Mouse (Mus musculus): Measurements from ENCODE around the gene Nrxn1. TPM values are rescaled to one million over a fixed set of nuclear protein-coding genes. Genes with fewer than 3 reads are reported as not detected.

The Nrxn1 gene
- total and polyA plus RNA-seq, 2 experiments, result 2.9 to 13.9 TPM

- Histone ChIP-seq H3K9ac (ENCODE audit: low read depth, low read length) (no peak overlapping the region), H3K4me3 (ENCODE audit: insufficient read depth, low read depth, low read length) (no peak overlapping the region), H3K27ac (replicated peaks; ENCODE audit: insufficient read depth, low read depth, low read length) (no peak overlapping the region), H3K4me1 (ENCODE audit: control insufficient read depth, insufficient read depth, low read length) (no peaks in the 10 kb centered on the region), H3K36me3 (ENCODE audit: control insufficient read depth, insufficient read depth, low read length) (no peaks in the 10 kb centered on the region), H3K79me2 (ENCODE audit: control insufficient read depth, insufficient read depth, low read length) (no peaks in the 10 kb centered on the region), H3K27me3 (ENCODE audit: control insufficient read depth, insufficient read depth, low read length) (no peaks in the 10 kb centered on the region)
- 68% methylated on average over 2 of the region's 2 CpGs for WGBS
- no peak for TF ChIP-seq POLR2A (IDR thresholded peaks at IDR 0.05; ENCODE audit: extremely low read depth, insufficient read depth, low read length)
- no peak for TF ChIP-seq CTCF (IDR thresholded peaks at IDR 0.05; ENCODE audit: low read depth, low read length)
- DNase-seq (ENCODE audit: extremely low read depth, low read depth, low spot score), result no peak
Observed at GRCm38 (mm10) chr17:90796974-90797373, 295.9 kb downstream of the Nrxn1 start.

- no peak for DNase-seq (ENCODE audit: extremely low read depth, low read depth, low spot score)
- Histone ChIP-seq H3K27me3 (ENCODE audit: control insufficient read depth, insufficient read depth, low read length) (no peaks in the 10 kb centered on the region), H3K9ac (ENCODE audit: low read depth, low read length) (no peak overlapping the region), H3K4me1 (ENCODE audit: control insufficient read depth, insufficient read depth, low read length) (no peaks in the 10 kb centered on the region), H3K27ac (replicated peaks; ENCODE audit: insufficient read depth, low read depth, low read length) (no peak overlapping the region), H3K4me3 (ENCODE audit: insufficient read depth, low read depth, low read length) (no peak overlapping the region), H3K79me2 (ENCODE audit: control insufficient read depth, insufficient read depth, low read length) (no peaks in the 10 kb centered on the region), H3K36me3 (ENCODE audit: control insufficient read depth, insufficient read depth, low read length) (no peaks in the 10 kb centered on the region)
- TF ChIP-seq POLR2A (IDR thresholded peaks at IDR 0.05; ENCODE audit: extremely low read depth, insufficient read depth, low read length) (no peak), CTCF (IDR thresholded peaks at IDR 0.05; ENCODE audit: low read depth, low read length) (no peak)
- 74% methylated on average over 3 of the region's 3 CpGs for whole genome bisulfite sequencing
Observed at GRCm38 (mm10) chr17:90788491-90789127, 304.3 kb downstream of the Nrxn1 start.

- DNase-seq (ENCODE audit: extremely low read depth, low read depth, low spot score), result no peak
- H3K27me3 ChIP-seq (ENCODE audit: control insufficient read depth, insufficient read depth, low read length), result no peaks in the 10 kb centered on the region
- 64% methylated on average over 1 of the region's 1 CpGs for WGBS
- no peak overlapping the region for H3K27ac ChIP-seq (replicated peaks; ENCODE audit: insufficient read depth, low read depth, low read length)
- no peak overlapping the region for H3K4me3 ChIP-seq (ENCODE audit: insufficient read depth, low read depth, low read length)
- no peaks in the 10 kb centered on the region for H3K4me1 ChIP-seq (ENCODE audit: control insufficient read depth, insufficient read depth, low read length)
- H3K36me3 ChIP-seq (ENCODE audit: control insufficient read depth, insufficient read depth, low read length), result no peaks in the 10 kb centered on the region
- H3K9ac ChIP-seq (ENCODE audit: low read depth, low read length), result no peak overlapping the region
- H3K79me2 ChIP-seq (ENCODE audit: control insufficient read depth, insufficient read depth, low read length), result no peaks in the 10 kb centered on the region
- TF ChIP-seq POLR2A (IDR thresholded peaks at IDR 0.05; ENCODE audit: extremely low read depth, insufficient read depth, low read length) (no peak), CTCF (IDR thresholded peaks at IDR 0.05; ENCODE audit: low read depth, low read length) (no peak)
Observed at GRCm38 (mm10) chr17:90788040-90788439, 304.8 kb downstream of the Nrxn1 start.

- Histone ChIP-seq H3K9ac (ENCODE audit: low read depth, low read length) (no peak overlapping the region), H3K27ac (replicated peaks; ENCODE audit: insufficient read depth, low read depth, low read length) (no peak overlapping the region), H3K4me3 (ENCODE audit: insufficient read depth, low read depth, low read length) (no peak overlapping the region), H3K79me2 (ENCODE audit: control insufficient read depth, insufficient read depth, low read length) (no peaks in the 10 kb centered on the region), H3K4me1 (ENCODE audit: control insufficient read depth, insufficient read depth, low read length) (no peaks in the 10 kb centered on the region), H3K27me3 (ENCODE audit: control insufficient read depth, insufficient read depth, low read length) (no peaks in the 10 kb centered on the region), H3K36me3 (ENCODE audit: control insufficient read depth, insufficient read depth, low read length) (no peaks in the 10 kb centered on the region)
- no peak for TF ChIP-seq POLR2A (IDR thresholded peaks at IDR 0.05; ENCODE audit: extremely low read depth, insufficient read depth, low read length)
- no peak for TF ChIP-seq CTCF (IDR thresholded peaks at IDR 0.05; ENCODE audit: low read depth, low read length)
- 78% methylated on average over 5 of the region's 5 CpGs for WGBS
- DNase-seq (ENCODE audit: extremely low read depth, low read depth, low spot score), result no peak
Observed at GRCm38 (mm10) chr17:90787121-90787788, 305.6 kb downstream of the Nrxn1 start.

- Histone ChIP-seq H3K27ac (replicated peaks; ENCODE audit: insufficient read depth, low read depth, low read length) (no peak overlapping the region), H3K36me3 (ENCODE audit: control insufficient read depth, insufficient read depth, low read length) (no peaks in the 10 kb centered on the region), H3K4me3 (ENCODE audit: insufficient read depth, low read depth, low read length) (no peak overlapping the region), H3K9ac (ENCODE audit: low read depth, low read length) (no peak overlapping the region), H3K4me1 (ENCODE audit: control insufficient read depth, insufficient read depth, low read length) (no peaks in the 10 kb centered on the region), H3K27me3 (ENCODE audit: control insufficient read depth, insufficient read depth, low read length) (no peaks in the 10 kb centered on the region), H3K79me2 (ENCODE audit: control insufficient read depth, insufficient read depth, low read length) (no peaks in the 10 kb centered on the region)
- TF ChIP-seq CTCF (IDR thresholded peaks at IDR 0.05; ENCODE audit: low read depth, low read length) (no peak), POLR2A (IDR thresholded peaks at IDR 0.05; ENCODE audit: extremely low read depth, insufficient read depth, low read length) (no peak)
- no peak for DNase-seq (ENCODE audit: extremely low read depth, low read depth, low spot score)
- WGBS, result 76% methylated on average over 1 of the region's 1 CpGs
Observed at GRCm38 (mm10) chr17:90780481-90780880, 312.4 kb downstream of the Nrxn1 start.

GRCm38 (mm10) chr17:90775397-90775796 is 317.5 kb downstream of the Nrxn1 start:
- Histone ChIP-seq H3K36me3 (ENCODE audit: control insufficient read depth, insufficient read depth, low read length) (no peaks in the 10 kb centered on the region), H3K27ac (replicated peaks; ENCODE audit: insufficient read depth, low read depth, low read length) (no peak overlapping the region), H3K4me3 (ENCODE audit: insufficient read depth, low read depth, low read length) (no peak overlapping the region), H3K9ac (ENCODE audit: low read depth, low read length) (no peak overlapping the region), H3K79me2 (ENCODE audit: control insufficient read depth, insufficient read depth, low read length) (no peaks in the 10 kb centered on the region), H3K27me3 (ENCODE audit: control insufficient read depth, insufficient read depth, low read length) (no peaks in the 10 kb centered on the region), H3K4me1 (ENCODE audit: control insufficient read depth, insufficient read depth, low read length) (no peaks in the 10 kb centered on the region)
- DNase-seq (ENCODE audit: extremely low read depth, low read depth, low spot score), result no peak
- TF ChIP-seq CTCF (IDR thresholded peaks at IDR 0.05; ENCODE audit: low read depth, low read length), result no peak
- 84% methylated on average over 3 of the region's 3 CpGs for WGBS
